Mouse (Mus musculus) stomach, postnatal 0 days (tissue): Measurements from ENCODE around the gene Gmpr. TPM values are rescaled to one million over a fixed set of nuclear protein-coding genes. Genes with fewer than 3 reads are reported as not detected.

Experiments
- ATAC-seq: fragments of 200-750 bp; cut with Nextera tagmentation; 2 replicates; pipeline ENCODE4 v1.8.0; 2017; ENCODE audit not compliant: low FRiP score, low TSS enrichment
- DNase-seq: peaks from one replicate; pipeline ENCODE4 v3.0.0-alpha.2; 2016; ENCODE audit warnings: low spot score
- H3K27ac ChIP-seq: fragments of 300-500 bp; sonication (generic); replicated peaks from 2 replicates; pipeline ENCODE4 v1.5.1; 2014; ENCODE audit warnings: mild to moderate bottlenecking, control low read depth
- H3K27me3 ChIP-seq: fragments of 300-500 bp; sonication (generic); 2 replicates; pipeline ENCODE4 v1.6.1; 2014; ENCODE audit warnings: low read length; ENCODE audit not compliant: control insufficient read depth, insufficient read depth
- H3K36me3 ChIP-seq: fragments of 300-500 bp; sonication (generic); 2 replicates; pipeline ENCODE4 v1.6.1; 2014; ENCODE audit warnings: low read length, mixed read lengths; ENCODE audit not compliant: control insufficient read depth, insufficient read depth
- H3K4me1 ChIP-seq: fragments of 300-500 bp; sonication (generic); replicated peaks from 2 replicates; pipeline ENCODE4 v1.6.1; 2014; ENCODE audit warnings: antibody characterized with exemption; ENCODE audit not compliant: control insufficient read depth, insufficient read depth
- H3K4me2 ChIP-seq: fragments of 300-500 bp; sonication (generic); replicated peaks from 2 replicates; pipeline ENCODE4 v1.6.1; 2014; ENCODE audit warnings: low read depth, mild to moderate bottlenecking, control low read depth, moderate library complexity
- H3K4me3 ChIP-seq: fragments of 300-500 bp; sonication (generic); 2 replicates; pipeline ENCODE4 v1.5.1; 2014; ENCODE audit warnings: low read depth, low read length, control low read depth
- H3K9ac ChIP-seq: fragments of 300-500 bp; sonication (generic); 2 replicates; pipeline ENCODE4 v1.6.1; 2014; ENCODE audit warnings: mild to moderate bottlenecking, low read length, control low read depth, mixed read lengths
- H3K9me3 ChIP-seq: fragments of 300-500 bp; sonication (generic); 2 replicates; pipeline ENCODE4 v1.6.1; 2016; ENCODE audit warnings: low read length; ENCODE audit not compliant: control insufficient read depth
- CTCF ChIP-seq: IDR thresholded peaks from 2 replicates; pipeline ENCODE4 v1.5.1; 2016; ENCODE audit warnings: antibody characterized with exemption, low read depth, mild to moderate bottlenecking, moderate library complexity
- EP300 ChIP-seq: optimal IDR thresholded peaks from 2 replicates; pipeline ENCODE3; 2016; ENCODE audit warnings: antibody characterized with exemption
- WGBS: fragments of 180-500 bp; shearing (Covaris S2); extraction: QIAGEN DNeasy Blood & Tissue Kit; methylation state at CpG from one replicate; pipeline ENCODE4 v1.1.7; 2014; 5-methylcytosine and 5-hydroxymethylcytosine counted together
- polyA plus RNA-seq: library from polyadenylated mRNA; unstranded; fragments of >200 nt; fragmentation: Nextera tagmentation; extraction: Ambion mirVana; gene quantifications from 2 replicates; pipeline ENCODE4 v1.2.1, GENCODE M21; 2015

Gene Gmpr
- polyA plus RNA-seq, 1 experiment from 2014 or later, result 38.7 TPM

- WGBS, result 86% methylated on average over 11 of the region's 11 CpGs
- H3K27ac ChIP-seq, result no peak overlapping the region
- ATAC-seq (no peak), DNase-seq (no peak)
- H3K4me1 ChIP-seq, result peaks cover 3% of the 10 kb centered on the region; the same call in 1 of the 2 replicates
- H3K4me3 ChIP-seq, result no peak overlapping the region
- H3K9me3 ChIP-seq, result no peaks in the 10 kb centered on the region
- H3K36me3 ChIP-seq, result no peaks in the 10 kb centered on the region
- no peak for TF ChIP-seq CTCF
- no peak for TF ChIP-seq EP300
- no peak overlapping the region for H3K4me2 ChIP-seq
- H3K27me3 ChIP-seq, result no peaks in the 10 kb centered on the region
- H3K9ac ChIP-seq, result no peak overlapping the region
These were observed 20.2 kb downstream of the Gmpr start for GRCm38 (mm10) chr13:45527232-45527964.

- DNase-seq, result no peak
These were observed 21.5 kb downstream of the Gmpr start for GRCm38 (mm10) chr13:45528787-45529186.

GRCm38 (mm10) chr13:45530754-45531153 is 23.5 kb downstream of the Gmpr start:
- WGBS, result 18% methylated on average over 6 of the region's 6 CpGs

More at GRCm38 (mm10) chr13:45528787-45529186, 21.5 kb downstream of the Gmpr start:
- no peaks in the 10 kb centered on the region for H3K9me3 ChIP-seq
- no peak overlapping the region for H3K27ac ChIP-seq
- H3K4me2 ChIP-seq, result no peak overlapping the region
- H3K4me3 ChIP-seq, result no peak overlapping the region
- no peak overlapping the region for H3K9ac ChIP-seq
- H3K4me1 ChIP-seq, result peaks cover 3% of the 10 kb centered on the region; the same call in 1 of the 2 replicates
- 67% methylated on average over 4 of the region's 4 CpGs for WGBS
- no peaks in the 10 kb centered on the region for H3K36me3 ChIP-seq
- H3K27me3 ChIP-seq, result no peaks in the 10 kb centered on the region
- TF ChIP-seq CTCF (no peak), EP300 (no peak)
- no peak for ATAC-seq

GRCm38 (mm10) chr13:45535731-45536453 is 28.6 kb downstream of the Gmpr start:
- 84% methylated on average over 9 of the region's 9 CpGs for WGBS
- no peak for ATAC-seq
- Histone ChIP-seq H3K36me3 (no peaks in the 10 kb centered on the region), H3K9ac (no peak overlapping the region), H3K4me3 (no peak overlapping the region), H3K4me2 (no peak overlapping the region), H3K27me3 (no peaks in the 10 kb centered on the region), H3K9me3 (no peaks in the 10 kb centered on the region), H3K4me1 (peaks cover 3% of the 10 kb centered on the region; the same call in 1 of the 2 replicates), H3K27ac (no peak overlapping the region)
- TF ChIP-seq CTCF, result no peak
- DNase-seq, result no peak

More at GRCm38 (mm10) chr13:45530754-45531153, 23.5 kb downstream of the Gmpr start:
- DNase-seq (no peak), ATAC-seq (no peak; the same call in 1 of the 2 replicates)
- Histone ChIP-seq H3K9me3 (no peaks in the 10 kb centered on the region), H3K9ac (no peak overlapping the region), H3K27ac (peak overlapping the region; percentile 71), H3K4me3 (no peak overlapping the region), H3K4me1 (peaks cover 3% of the 10 kb centered on the region; the same call in 1 of the 2 replicates), H3K36me3 (no peaks in the 10 kb centered on the region), H3K27me3 (no peaks in the 10 kb centered on the region), H3K4me2 (no peak overlapping the region)
- TF ChIP-seq EP300, result no peak
- TF ChIP-seq CTCF, result no peak

GRCm38 (mm10) chr13:45537110-45537509 is 29.9 kb downstream of the Gmpr start:
- no peaks in the 10 kb centered on the region for H3K27me3 ChIP-seq
- H3K9ac ChIP-seq, result no peak overlapping the region
- no peak overlapping the region for H3K4me2 ChIP-seq
- no peak overlapping the region for H3K4me3 ChIP-seq
- DNase-seq (peak; percentile 22), ATAC-seq (peak; percentile 36; the same call in 1 of the 2 replicates)
- no peaks in the 10 kb centered on the region for H3K9me3 ChIP-seq
- H3K4me1 ChIP-seq, result no peaks in the 10 kb centered on the region
- H3K27ac ChIP-seq, result no peak overlapping the region
- 60% methylated on average over 9 of the region's 9 CpGs for whole genome bisulfite sequencing
- no peaks in the 10 kb centered on the region for H3K36me3 ChIP-seq
- TF ChIP-seq CTCF (no peak), EP300 (no peak)

GRCm38 (mm10) chr13:45538091-45538490 is 30.8 kb downstream of the Gmpr start:
- TF ChIP-seq EP300 (no peak), CTCF (no peak)
- H3K4me1 ChIP-seq, result no peaks in the 10 kb centered on the region
- ATAC-seq (no peak), DNase-seq (no peak)
- H3K4me2 ChIP-seq, result no peak overlapping the region
- no peak overlapping the region for H3K27ac ChIP-seq
- 81% methylated on average over 9 of the region's 9 CpGs for WGBS
- no peak overlapping the region for H3K4me3 ChIP-seq
- no peaks in the 10 kb centered on the region for H3K36me3 ChIP-seq
- H3K9me3 ChIP-seq, result no peaks in the 10 kb centered on the region
- H3K9ac ChIP-seq, result no peak overlapping the region
- no peaks in the 10 kb centered on the region for H3K27me3 ChIP-seq
